Mouse (Mus musculus) layer of hippocampus, adult 18-20 months (tissue): ENCODE measurements around the gene Unc5a. TPM values are rescaled to one million over a fixed set of nuclear protein-coding genes. Genes with fewer than 3 reads are reported as not detected.

ENCODE experiments used
- total RNA-seq, 2 experiments: library from RNA; stranded (reverse); gene quantifications; 2 replicates each; pipeline ENCODE4 v1.2.3; 2021

The Unc5a gene
- total RNA-seq, 2 experiments from 2014 or later, result 160 to 161 TPM

Other genes with a start within 250 kb of the Unc5a start
- gene Cdhr2, start 247.9 kb upstream of the Unc5a start, total RNA-seq, result under 1 TPM; 0.20 to 0.22 TPM
- 100 to 1,000 TPM; 146 to 150 TPM for gene Gprin1, start 199.5 kb upstream of the Unc5a start, total RNA-seq
- 100 to 1,000 TPM; 687 to 705 TPM for gene Sncb, start 182.8 kb upstream of the Unc5a start, total RNA-seq
- gene Eif4e1b, start 165.4 kb upstream of the Unc5a start, total RNA-seq, result not detected
- 10 to 100 TPM; 75.8 to 78.0 TPM for gene Tspan17, start 160.0 kb upstream of the Unc5a start, total RNA-seq
- 1 to 10 TPM in 1 of 2 experiments, under 1 TPM in 1; 0.99 to 1.1 TPM for gene Hk3, start 72.0 kb downstream of the Unc5a start, total RNA-seq
- 10 to 100 TPM; 25.3 to 26.1 TPM for gene Uimc1, start 150.9 kb downstream of the Unc5a start, total RNA-seq
- 10 to 100 TPM; 39.0 to 42.2 TPM for gene Zfp346, start 155.9 kb downstream of the Unc5a start, total RNA-seq
- gene Gm17617, start 184.1 kb downstream of the Unc5a start, total RNA-seq, result not detected
- gene Fgfr4, start 203.2 kb downstream of the Unc5a start, total RNA-seq, result under 1 TPM; 0.12 to 0.41 TPM